Mouse (Mus musculus): ENCODE data around the gene Serpina16.

The Serpina16 gene

GRCm38 (mm10) chr12:103656848-103657626 is 18.9 kb downstream of the Serpina16 start, which contains the start of gene Serpina6:
TSS of gene Serpina6 (minus strand) at chr12:103657212.
- no peak for DNase-seq (ENCODE audit: low read depth, low spot score)

- no peak for DNase-seq (ENCODE audit: low read depth, low spot score)
These were observed 20.6 kb downstream of the Serpina16 start for GRCm38 (mm10) chr12:103655123-103656044.

- DNase-seq (ENCODE audit: low read depth, low spot score), result no peak
These were observed 22.1 kb downstream of the Serpina16 start for GRCm38 (mm10) chr12:103653836-103654235.

- no peak for DNase-seq (ENCODE audit: low read depth, low spot score)
These were observed 29.6 kb downstream of the Serpina16 start for GRCm38 (mm10) chr12:103646314-103646713.

GRCm38 (mm10) chr12:103644601-103645000 is 31.3 kb downstream of the Serpina16 start:
- DNase-seq (ENCODE audit: low read depth, low spot score), result no peak

DNA sequence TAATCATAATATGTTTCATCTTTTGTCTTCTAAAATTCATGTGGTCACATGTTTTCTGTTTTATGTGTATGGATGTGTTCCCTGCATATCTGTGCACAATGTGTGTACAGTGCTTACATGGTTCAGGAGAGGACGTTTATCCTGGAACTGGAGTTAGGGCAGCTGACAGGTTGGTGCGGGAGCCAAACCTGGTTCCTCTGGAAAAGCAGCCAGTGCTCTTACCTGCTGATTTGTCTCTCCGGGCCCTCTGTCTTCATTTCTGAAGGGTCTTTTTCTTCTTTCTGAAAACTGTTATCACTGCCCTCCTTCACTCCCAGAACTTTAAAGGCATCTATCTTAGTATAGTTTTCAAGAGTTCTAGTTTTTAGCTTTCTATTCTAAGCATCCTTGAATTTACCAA is 32.1 kb downstream of the Serpina16 start:
- no peak for DNase-seq (ENCODE audit: low read depth, low spot score)

GRCm38 (mm10) chr12:103643336-103643735 is 32.6 kb downstream of the Serpina16 start:
- DNase-seq (ENCODE audit: low read depth, low spot score), result peak; percentile 71

GRCm38 (mm10) chr12:103635846-103636245 is 40.1 kb downstream of the Serpina16 start:
- no peak for DNase-seq (ENCODE audit: low read depth, low spot score)

DNA sequence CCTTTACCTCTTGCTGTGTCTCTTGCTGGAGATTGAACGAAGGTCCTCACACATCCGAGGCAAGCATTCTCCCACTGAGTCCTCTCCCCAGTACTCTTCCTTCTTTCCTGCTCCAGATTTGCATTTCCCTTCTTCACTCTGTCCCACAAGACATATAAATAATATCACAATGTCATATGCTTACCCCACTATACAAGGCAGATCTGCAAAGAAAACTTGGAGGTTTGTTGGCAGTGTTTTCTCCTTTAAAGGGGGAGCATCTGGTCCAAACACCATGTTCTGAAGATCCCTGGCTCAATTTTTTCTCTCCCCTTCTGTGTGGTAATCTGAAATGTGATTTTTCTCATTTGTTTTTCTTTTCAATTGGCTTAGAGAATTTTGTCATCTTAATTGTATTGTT is 41.5 kb downstream of the Serpina16 start:
- no peak for DNase-seq (ENCODE audit: low read depth, low spot score)

- no peak for DNase-seq (ENCODE audit: low read depth, low spot score)
These were observed 44.7 kb downstream of the Serpina16 start, which contains the start of gene Serpina10 for GRCm38 (mm10) chr12:103631203-103631612. TSS of gene Serpina10 (minus strand) at chr12:103631444.

Data from ZHBTc4 (cell line).